Mouse (Mus musculus): ENCODE measurements around the gene Ppp1r8. TPM values are rescaled to one million over a fixed set of nuclear protein-coding genes. Genes with fewer than 3 reads are reported as not detected.
A peak's percentile ranks its signal among the peaks of the same experiment; 100 is the strongest.
"Not testable (repeated sequence)": the region's sequence is repeated elsewhere in the genome, so short reads cannot be mapped to it uniquely, and the experiment has no call there.

Gene Ppp1r8
- polyA plus RNA-seq, 1 experiment from 2014 or later = 18.5 TPM

GRCm38 (mm10) chr4:132798028-132798427 lies 44.9 kb downstream of the Ppp1r8 start:
- Histone ChIP-seq H3K4me1 (replicated peaks; ENCODE audit: control insufficient read depth, insufficient read depth, low read length) (0 out of 2 replicates have a peak, but pooled peaks cover 4% of the 10 kb centered on the region), H3K27ac (ENCODE audit: low read depth, low read length) (no peak overlapping the region), H3K9me3 (ENCODE audit: control insufficient read depth) (no peaks in the 10 kb centered on the region), H3K9ac (ENCODE audit: low read depth, low read length) (no peak overlapping the region), H3K36me3 (ENCODE audit: control insufficient read depth, insufficient read depth) (no peaks in the 10 kb centered on the region), H3K27me3 (replicated peaks; ENCODE audit: control insufficient read depth, insufficient read depth, low read length) (peaks cover 9% of the 10 kb centered on the region; the same call in 1 of the 2 replicates), H3K4me3 (ENCODE audit: low read depth, low read length) (no peak overlapping the region), H3K4me2 (replicated peaks; ENCODE audit: low read depth) (no peak overlapping the region)
- no peak for ATAC-seq
- 72% methylated on average over 4 of the region's 4 CpGs for WGBS
- TF ChIP-seq CTCF (IDR thresholded peaks at IDR 0.05; ENCODE audit: low read depth) = no peak

- WGBS = 69% methylated on average over 1 of the region's 1 CpGs
- H3K36me3 ChIP-seq (ENCODE audit: control insufficient read depth, insufficient read depth) = no peaks in the 10 kb centered on the region
- H3K9ac ChIP-seq (ENCODE audit: low read depth, low read length) = no peak overlapping the region
- 0 out of 2 replicates have a peak, but pooled peaks cover 4% of the 10 kb centered on the region for H3K4me1 ChIP-seq (replicated peaks; ENCODE audit: control insufficient read depth, insufficient read depth, low read length)
- 0 out of 2 replicates have a peak, but pooled peaks have one; percentile 19 for TF ChIP-seq CTCF (IDR thresholded peaks at IDR 0.05; ENCODE audit: low read depth)
- H3K9me3 ChIP-seq (ENCODE audit: control insufficient read depth) = no peaks in the 10 kb centered on the region
- ATAC-seq = no peak
- H3K4me3 ChIP-seq (ENCODE audit: low read depth, low read length) = no peak overlapping the region
- no peak overlapping the region for H3K4me2 ChIP-seq (replicated peaks; ENCODE audit: low read depth)
- H3K27ac ChIP-seq (ENCODE audit: low read depth, low read length) = no peak overlapping the region
- H3K27me3 ChIP-seq (replicated peaks; ENCODE audit: control insufficient read depth, insufficient read depth, low read length) = peaks cover 9% of the 10 kb centered on the region; the same call in 1 of the 2 replicates
These were observed 45.5 kb downstream of the Ppp1r8 start for GRCm38 (mm10) chr4:132797461-132797860.

- Histone ChIP-seq H3K4me1 (replicated peaks; ENCODE audit: control insufficient read depth, insufficient read depth, low read length) (0 out of 2 replicates have a peak, but pooled peaks cover 4% of the 10 kb centered on the region), H3K9ac (ENCODE audit: low read depth, low read length) (no peak within 1 kb of the TSS), H3K36me3 (ENCODE audit: control insufficient read depth, insufficient read depth) (no peaks in the 10 kb centered on the region), H3K27me3 (replicated peaks; ENCODE audit: control insufficient read depth, insufficient read depth, low read length) (peaks cover 9% of the 10 kb centered on the region; the same call in 1 of the 2 replicates), H3K9me3 (ENCODE audit: control insufficient read depth) (no peaks in the 10 kb centered on the region), H3K27ac (ENCODE audit: low read depth, low read length) (no peak within 1 kb of the TSS), H3K4me2 (replicated peaks; ENCODE audit: low read depth) (peak within 1 kb of the TSS; percentile 79), H3K4me3 (ENCODE audit: low read depth, low read length) (peak within 1 kb of the TSS; percentile 38)
- no peak for ATAC-seq
- TF ChIP-seq CTCF (IDR thresholded peaks at IDR 0.05; ENCODE audit: low read depth) = no peak
- under 1% methylated on average over 21 of the region's 21 CpGs for WGBS
These were observed 46.6 kb downstream of the Ppp1r8 start, which contains the start of gene Themis2 for GRCm38 (mm10) chr4:132796196-132796886. Gene Themis2, minus strand, starts transcription at chr4:132796387.

GRCm38 (mm10) chr4:132795171-132795570 lies 47.8 kb downstream of the Ppp1r8 start:
- Histone ChIP-seq H3K9me3 (ENCODE audit: control insufficient read depth) (no peaks in the 10 kb centered on the region), H3K27me3 (replicated peaks; ENCODE audit: control insufficient read depth, insufficient read depth, low read length) (peaks cover 9% of the 10 kb centered on the region; the same call in 1 of the 2 replicates), H3K27ac (ENCODE audit: low read depth, low read length) (no peak overlapping the region), H3K4me3 (ENCODE audit: low read depth, low read length) (no peak overlapping the region), H3K9ac (ENCODE audit: low read depth, low read length) (no peak overlapping the region), H3K4me1 (replicated peaks; ENCODE audit: control insufficient read depth, insufficient read depth, low read length) (0 out of 2 replicates have a peak, but pooled peaks cover 4% of the 10 kb centered on the region), H3K4me2 (replicated peaks; ENCODE audit: low read depth) (no peak overlapping the region), H3K36me3 (ENCODE audit: control insufficient read depth, insufficient read depth) (no peaks in the 10 kb centered on the region)
- no peak for TF ChIP-seq CTCF (IDR thresholded peaks at IDR 0.05; ENCODE audit: low read depth)
- ATAC-seq = no peak
- 65% methylated on average over 7 of the region's 7 CpGs for WGBS

- Histone ChIP-seq H3K9ac (ENCODE audit: low read depth, low read length) (no peak overlapping the region), H3K36me3 (ENCODE audit: control insufficient read depth, insufficient read depth) (no peaks in the 10 kb centered on the region), H3K27ac (ENCODE audit: low read depth, low read length) (no peak overlapping the region), H3K4me1 (replicated peaks; ENCODE audit: control insufficient read depth, insufficient read depth, low read length) (0 out of 2 replicates have a peak, but pooled peaks cover 4% of the 10 kb centered on the region), H3K4me2 (replicated peaks; ENCODE audit: low read depth) (no peak overlapping the region), H3K27me3 (replicated peaks; ENCODE audit: control insufficient read depth, insufficient read depth, low read length) (peaks cover 9% of the 10 kb centered on the region; the same call in 1 of the 2 replicates), H3K4me3 (ENCODE audit: low read depth, low read length) (no peak overlapping the region), H3K9me3 (ENCODE audit: control insufficient read depth) (no peaks in the 10 kb centered on the region)
- TF ChIP-seq CTCF (IDR thresholded peaks at IDR 0.05; ENCODE audit: low read depth) = no peak
- ATAC-seq = no peak
- 68% methylated on average over 8 of the region's 8 CpGs for WGBS
These were observed 48.2 kb downstream of the Ppp1r8 start for GRCm38 (mm10) chr4:132794760-132795159.

GRCm38 (mm10) chr4:132794028-132794427 lies 48.9 kb downstream of the Ppp1r8 start:
- Histone ChIP-seq H3K4me3 (ENCODE audit: low read depth, low read length) (no peak overlapping the region), H3K4me2 (replicated peaks; ENCODE audit: low read depth) (no peak overlapping the region), H3K4me1 (replicated peaks; ENCODE audit: control insufficient read depth, insufficient read depth, low read length) (0 out of 2 replicates have a peak, but pooled peaks cover 4% of the 10 kb centered on the region), H3K36me3 (ENCODE audit: control insufficient read depth, insufficient read depth) (no peaks in the 10 kb centered on the region), H3K9ac (ENCODE audit: low read depth, low read length) (no peak overlapping the region), H3K27me3 (replicated peaks; ENCODE audit: control insufficient read depth, insufficient read depth, low read length) (peaks cover 9% of the 10 kb centered on the region; the same call in 1 of the 2 replicates), H3K27ac (ENCODE audit: low read depth, low read length) (no peak overlapping the region), H3K9me3 (ENCODE audit: control insufficient read depth) (no peaks in the 10 kb centered on the region)
- WGBS = 61% methylated on average over 9 of the region's 9 CpGs
- no peak for ATAC-seq
- no peak for TF ChIP-seq CTCF (IDR thresholded peaks at IDR 0.05; ENCODE audit: low read depth)

- H3K9ac ChIP-seq (ENCODE audit: low read depth, low read length); H3K9me3 ChIP-seq (ENCODE audit: control insufficient read depth); H3K4me2 ChIP-seq (replicated peaks; ENCODE audit: low read depth); ATAC-seq; H3K4me1 ChIP-seq (replicated peaks; ENCODE audit: control insufficient read depth, insufficient read depth, low read length); H3K27me3 ChIP-seq (replicated peaks; ENCODE audit: control insufficient read depth, insufficient read depth, low read length); H3K4me3 ChIP-seq (ENCODE audit: low read depth, low read length); H3K36me3 ChIP-seq (ENCODE audit: control insufficient read depth, insufficient read depth); H3K27ac ChIP-seq (ENCODE audit: low read depth, low read length): not testable (repeated sequence)
- WGBS = 79% methylated on average over 7 of the region's 9 CpGs
These were observed 49.5 kb downstream of the Ppp1r8 start for GRCm38 (mm10) chr4:132793322-132794004.

Data from intestine, postnatal 0 days (tissue).